Mouse (Mus musculus) MN1 (cell line): ENCODE measurements around the gene Pagr1b.

ENCODE experiments used
- DNase-seq: peaks from one replicate; pipeline ENCODE4 v3.0.0-alpha.2; 2016; ENCODE audit warnings: low spot score

Pagr1b gene

DNA sequence TGATC is at the start of gene Pagr1b:
Gene Pagr1b (minus strand): TSS at position 4 of the 5 bp plus-strand sequence.
- DNase-seq, result no peak

DNA sequence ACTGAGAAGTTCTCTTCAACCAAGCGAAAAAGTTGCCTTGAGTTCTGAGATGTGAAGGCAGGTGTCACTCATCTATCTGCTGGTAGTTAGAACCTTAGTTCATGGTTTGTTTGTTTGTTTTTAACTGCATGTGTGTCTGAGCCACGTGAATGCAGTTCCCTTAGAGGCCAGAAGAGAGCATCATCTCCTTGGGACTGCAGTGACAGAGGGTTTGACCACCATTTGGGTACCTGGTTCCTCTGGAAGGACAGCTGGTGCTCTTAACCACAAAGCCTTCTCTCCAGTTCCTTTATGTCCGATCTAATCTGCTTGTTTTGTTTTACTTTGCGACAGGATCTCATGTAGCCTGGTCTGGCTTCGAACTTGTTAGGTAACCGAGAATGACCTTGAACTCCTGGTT is 49.3 kb upstream of the Pagr1b start:
- DNase-seq, result no peak

DNA sequence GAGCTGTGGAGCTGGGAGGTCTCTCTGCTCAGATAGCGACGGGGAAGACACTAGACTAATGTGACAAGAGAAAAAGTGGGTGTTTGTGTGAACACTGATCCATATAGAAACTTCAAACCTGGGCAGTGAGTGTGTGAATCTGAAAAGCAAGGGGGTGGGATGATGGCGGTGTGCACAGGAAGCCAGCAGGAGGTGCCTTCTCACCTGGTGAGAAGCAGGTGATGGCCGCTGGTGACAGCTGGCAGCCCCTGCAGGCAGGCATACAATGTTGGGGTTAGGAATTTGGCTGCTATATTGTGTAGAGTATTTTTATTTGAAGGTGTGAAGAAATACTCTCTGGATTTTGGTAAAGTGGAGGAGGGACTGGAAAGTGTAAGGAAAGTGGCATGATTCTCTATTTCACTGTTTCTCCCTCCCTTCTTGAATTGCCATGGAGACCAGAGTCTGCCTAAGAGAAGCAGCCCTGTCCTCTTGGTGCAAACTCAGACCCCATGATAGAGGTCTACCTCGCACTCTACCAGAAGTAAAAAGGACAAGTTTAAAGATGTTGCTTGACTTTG is 38.8 kb upstream of the Pagr1b start:
- DNase-seq, result no peak

DNA sequence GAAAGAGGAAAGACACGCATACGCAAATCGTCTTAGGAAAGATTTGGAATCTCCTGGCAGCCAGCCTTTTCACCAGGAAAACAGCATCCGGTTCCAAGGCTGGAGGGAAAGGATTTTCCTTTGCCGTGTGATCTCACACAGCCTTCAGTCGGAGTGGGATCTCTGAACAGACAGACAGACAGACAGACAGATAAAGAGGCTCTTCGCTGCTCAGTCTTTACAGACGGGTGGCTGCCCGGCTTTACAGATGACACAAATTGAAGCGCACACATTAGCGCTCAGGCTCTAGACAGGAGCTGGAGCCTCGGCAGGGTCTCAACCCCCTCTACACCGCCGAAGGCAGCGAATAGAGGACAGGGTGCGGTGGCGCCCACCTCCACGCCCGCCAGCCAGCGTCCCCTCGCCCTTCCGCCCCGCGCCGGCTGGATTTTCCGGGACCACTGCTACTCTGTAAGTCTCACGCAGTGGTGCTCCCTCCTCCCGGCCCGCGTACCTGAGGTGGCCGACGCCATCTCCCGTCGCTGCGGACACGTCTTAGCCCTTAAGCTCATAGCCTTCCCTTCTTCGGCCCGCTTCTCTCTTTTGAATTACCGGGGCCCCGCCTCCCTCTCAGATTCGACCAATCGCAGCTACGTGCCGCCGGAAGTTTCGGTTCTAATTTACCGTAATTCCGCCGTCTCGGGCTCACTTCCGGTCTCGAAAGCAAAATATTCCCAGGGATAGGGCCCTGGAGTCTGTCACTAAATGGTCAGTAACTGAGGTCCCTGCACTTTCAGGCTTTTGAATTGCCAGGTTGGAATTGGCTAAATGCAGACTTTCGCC is 25.8 kb upstream of the Pagr1b start, which contains the start of gene Kif22:
Gene Kif22 (minus strand): TSS at position 621 of the 822 bp plus-strand sequence.
- peak; percentile 94 for DNase-seq

DNA sequence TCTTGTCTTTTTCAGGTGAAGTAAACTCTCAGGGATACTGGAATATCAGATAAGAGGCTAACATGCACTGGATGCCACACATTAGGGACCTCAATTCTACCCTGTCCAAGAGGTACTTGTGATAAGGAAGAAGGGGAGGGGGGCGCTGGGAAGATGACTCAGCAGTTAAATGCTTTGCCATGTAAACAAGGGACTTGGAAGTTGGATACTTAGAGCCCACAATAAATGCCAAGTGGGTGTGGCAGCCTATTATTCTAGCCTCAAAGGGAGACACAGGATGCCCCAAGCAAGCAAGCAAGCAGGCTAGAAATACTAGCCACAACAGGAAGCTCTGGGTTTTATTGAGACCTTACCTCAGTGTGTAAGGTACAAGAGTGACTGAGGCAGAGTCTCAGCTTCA is 15.0 kb upstream of the Pagr1b start:
- no peak for DNase-seq

DNA sequence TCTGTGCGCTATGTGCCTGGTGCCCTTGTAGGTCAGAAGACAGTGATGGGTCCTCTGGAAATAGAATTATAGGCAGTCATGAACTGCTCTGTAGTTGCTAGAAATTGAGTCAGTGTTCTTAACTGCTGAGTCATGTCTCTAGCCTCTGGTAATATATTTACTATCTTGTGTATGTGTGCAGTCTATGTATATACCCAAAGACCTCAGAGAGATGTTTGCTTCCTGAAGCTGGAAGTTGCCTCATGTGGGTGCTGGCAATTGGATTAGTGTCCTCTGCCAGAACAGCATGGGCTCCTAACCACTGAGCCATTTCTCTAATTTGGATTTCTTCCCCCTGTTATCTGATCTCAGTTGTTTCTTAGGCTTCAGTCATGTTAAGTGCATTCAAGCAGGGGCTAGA is 13.9 kb upstream of the Pagr1b start:
- peak; percentile 79 for DNase-seq

DNA sequence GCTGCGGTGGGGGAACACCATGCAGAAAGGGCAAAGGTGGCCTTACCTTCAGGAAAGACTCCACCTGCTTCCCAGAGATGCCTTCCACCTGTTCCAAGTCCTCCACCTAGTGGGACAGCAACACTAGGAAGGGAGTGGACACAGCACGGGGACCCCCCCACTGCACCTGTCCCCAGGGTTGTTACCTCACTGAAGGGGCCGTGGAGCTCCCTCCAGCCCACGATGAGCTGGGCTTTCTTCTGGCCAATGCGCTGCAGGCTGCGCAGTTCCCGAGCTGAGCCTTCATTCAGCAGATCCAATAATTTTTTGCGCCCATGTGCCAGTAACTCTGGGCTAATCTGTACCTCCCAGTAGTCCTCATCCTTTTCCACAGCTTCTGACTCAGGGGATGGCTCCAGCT is 11.6 kb upstream of the Pagr1b start:
- peak; percentile 57 for DNase-seq

DNA sequence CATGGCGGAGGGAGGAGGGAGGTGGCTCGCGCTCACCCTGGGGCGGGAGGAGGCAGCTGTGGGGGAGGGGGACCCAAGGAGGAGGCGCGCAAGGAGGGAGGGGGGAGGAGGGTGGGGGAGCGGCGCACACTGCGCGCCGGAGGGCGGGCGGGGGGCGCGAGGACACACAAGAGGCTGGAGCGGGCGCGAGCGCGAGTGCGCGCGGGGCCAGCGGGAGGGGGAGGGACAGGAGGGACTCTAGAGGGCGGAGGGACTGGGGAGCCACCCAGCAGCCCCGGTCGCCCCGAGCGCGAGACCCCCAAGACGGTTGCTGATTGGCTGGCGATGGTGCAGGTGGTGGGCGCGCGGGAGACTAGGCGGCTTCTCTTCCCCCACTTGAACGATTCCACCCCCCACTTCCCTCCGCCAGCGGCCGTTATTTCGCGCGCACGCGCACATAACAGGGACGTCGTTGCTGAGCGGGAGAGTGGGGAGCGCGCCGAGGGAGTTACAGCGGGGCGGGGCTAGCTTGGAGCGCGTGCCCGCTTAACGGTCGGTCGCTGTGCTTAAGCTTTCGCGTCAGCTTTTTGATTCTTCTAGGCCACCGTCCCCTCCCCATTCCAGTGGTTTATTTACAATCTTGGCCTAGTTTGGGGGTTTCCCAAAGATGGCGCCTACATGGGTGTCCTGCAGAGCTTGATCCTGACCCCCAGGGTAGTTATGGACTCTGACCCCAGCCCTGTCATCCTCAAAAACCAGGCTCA is 10.9 kb upstream of the Pagr1b start, which contains the start of gene Maz:
Gene Maz (minus strand): TSS at position 54 of the 743 bp plus-strand sequence.
- DNase-seq, result peak; percentile 99

DNA sequence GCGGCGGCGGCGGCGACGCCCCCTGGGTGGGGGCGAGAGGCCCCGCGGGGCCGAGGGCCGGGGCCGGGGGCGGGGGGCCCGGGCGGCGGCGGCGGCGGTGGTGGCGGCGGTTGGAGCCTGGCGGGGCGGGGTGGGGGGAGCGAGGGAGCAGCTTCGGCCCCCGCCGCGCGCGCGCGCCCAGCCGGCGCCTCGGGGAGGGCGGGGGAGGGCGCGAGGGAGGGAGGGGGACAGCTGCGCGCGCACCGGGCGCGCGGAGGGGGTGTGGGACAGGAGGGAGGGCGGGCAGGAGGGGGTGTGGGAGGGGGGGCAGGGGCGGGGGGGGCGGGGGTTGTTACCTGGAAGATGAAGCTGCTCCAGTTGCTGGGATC is 10.3 kb upstream of the Pagr1b start:
- DNase-seq, result no peak

DNA sequence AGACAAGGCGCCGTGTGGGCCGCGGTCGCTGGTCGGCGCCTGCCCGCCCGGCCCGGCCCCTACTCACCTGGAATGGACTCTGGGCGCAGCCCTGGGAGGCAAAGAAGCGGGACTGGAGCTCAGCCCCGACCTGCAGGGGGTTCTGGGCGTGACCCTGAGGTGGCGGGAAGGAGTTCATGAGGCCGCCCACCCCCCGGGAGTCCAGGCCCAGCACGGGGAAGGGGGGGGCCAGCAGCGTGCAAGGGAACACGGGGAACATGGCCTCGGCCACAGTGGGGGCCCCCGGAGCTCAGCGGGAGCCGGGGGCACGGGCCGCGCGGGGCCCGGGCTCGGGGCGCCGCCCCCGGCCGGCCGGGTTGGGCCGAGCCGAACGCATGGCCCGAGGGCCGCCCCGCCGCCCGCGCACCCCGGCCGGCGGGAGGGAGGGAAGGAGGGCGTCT is 9.9 kb upstream of the Pagr1b start:
- peak; percentile 71 for DNase-seq

DNA sequence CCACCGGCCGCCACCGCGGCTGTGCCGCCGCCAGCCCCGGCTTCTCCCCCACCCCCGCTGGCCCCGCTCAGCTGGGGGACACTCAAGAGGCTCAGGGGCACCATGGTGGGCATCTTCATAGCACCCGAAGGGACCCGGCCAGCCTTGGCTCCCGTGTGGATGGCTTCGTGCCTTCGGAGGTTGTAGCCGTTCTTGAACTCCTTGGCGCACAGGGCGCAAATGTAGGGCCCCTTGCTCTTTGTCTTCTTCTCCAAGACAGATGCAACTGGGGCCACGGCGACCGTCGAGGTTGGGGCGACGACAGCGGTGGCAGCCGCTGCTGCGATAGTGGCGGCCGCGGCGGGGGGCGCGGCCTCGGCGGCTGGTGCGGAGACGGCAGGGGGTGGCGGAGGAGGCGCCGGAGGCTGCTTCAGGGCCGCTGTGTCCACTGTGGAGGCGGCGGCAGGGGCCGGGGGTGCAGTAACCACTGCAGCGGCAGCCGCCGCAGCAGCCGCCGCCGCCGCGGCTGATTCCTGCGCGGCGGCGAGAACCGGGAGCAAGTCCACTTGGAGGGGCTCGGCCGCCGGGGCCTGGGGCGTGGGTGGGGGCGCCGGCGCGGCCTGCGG is 9.4 kb upstream of the Pagr1b start:
- DNase-seq, result peak; percentile 52

DNA sequence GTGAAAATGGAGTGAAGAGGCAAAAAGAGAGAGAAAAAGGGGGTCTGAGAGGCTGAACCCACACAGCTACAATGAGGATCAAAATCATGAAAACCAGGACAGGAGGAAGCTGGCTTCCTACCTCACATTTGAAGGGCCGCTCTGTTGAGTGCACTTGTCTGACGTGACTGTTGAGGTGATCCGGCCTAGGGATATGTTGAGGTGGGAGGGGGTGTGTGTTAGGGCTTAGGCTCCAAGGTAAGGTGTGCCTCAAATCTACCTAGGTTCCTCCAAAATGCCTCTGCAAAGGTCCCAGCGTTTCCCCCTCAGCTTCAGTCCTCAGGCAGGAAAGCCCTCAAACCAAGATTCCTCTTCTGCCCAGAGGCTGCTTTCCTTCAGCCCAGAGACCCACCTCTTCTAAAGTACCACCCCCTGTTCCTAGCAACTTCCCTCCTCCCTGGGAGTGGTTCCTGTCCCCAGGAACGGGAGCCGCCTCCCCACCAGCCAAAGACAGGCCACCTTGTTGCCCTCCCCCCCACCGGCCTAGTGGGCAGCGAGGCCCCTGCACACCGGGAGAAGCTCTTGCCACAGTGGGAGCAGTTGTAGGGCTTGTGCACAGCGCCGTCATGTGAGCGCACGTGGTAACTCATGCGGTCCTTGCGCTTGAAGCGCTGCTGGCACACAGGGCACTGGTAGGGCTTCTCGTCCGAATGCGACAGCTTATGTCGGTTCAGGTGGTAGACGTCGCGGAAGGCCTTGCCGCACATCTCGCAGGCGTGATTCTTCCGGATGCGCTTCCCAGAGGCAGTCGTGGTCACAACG is 8.7 kb upstream of the Pagr1b start:
- peak; percentile 90 for DNase-seq

DNA sequence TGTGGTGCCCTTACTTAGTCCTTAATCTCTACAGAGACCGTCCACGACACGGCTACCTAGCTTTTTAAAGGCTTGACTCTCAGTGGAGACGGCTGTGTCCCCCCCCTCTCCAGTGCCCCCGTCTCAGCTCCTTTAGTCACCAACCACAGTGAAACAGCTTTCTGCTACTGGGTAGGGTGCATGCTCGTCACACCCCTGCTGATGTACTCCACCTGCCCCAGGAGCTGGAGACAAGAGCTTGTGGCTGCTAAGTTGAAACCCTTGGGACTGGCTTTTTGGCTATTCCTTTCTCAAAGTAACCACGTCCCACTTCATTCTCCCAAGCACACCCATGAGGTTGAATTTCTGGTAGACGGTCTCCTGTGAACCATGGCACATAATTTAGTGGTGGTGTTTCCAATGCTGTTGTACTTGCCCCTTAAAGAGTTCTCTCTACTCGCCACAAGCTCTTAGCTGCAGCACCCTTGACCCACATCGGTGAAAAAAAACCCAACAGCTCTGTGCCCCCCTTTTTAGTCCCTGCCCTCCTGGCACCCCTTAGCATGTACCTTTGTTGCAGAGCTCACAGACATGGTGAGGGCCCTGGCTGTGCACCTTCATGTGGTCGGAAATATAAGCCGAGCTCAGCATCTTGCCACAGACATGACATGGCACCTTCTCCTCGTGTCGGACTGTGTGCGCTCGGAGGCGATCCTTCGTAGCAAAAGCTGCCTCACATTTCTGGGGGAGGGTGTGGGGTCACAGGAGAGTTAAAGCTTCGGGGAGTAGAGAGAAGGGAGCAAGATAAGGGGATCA is 7.8 kb upstream of the Pagr1b start:
- no peak for DNase-seq

DNA sequence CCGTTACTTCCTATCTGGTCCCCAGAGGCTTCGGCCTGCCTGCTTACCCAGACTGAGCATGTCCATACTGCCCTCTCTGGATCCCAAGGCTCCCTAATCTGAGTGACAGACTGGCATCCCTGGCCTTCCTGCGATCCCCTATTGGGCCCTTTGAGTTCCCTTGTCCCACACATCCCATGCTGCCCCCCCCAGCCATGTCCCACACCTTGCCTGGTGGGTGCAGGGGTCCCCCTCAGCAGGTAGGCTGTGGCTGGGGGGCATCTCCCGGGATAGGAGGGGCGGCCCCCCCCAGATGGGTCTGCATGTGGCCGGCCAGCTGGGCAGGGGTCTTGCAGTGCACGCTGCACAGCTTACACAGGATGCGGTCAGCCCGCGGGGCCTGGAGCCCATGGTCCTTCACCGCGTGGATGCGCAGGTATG is 7.0 kb upstream of the Pagr1b start:
- peak; percentile 61 for DNase-seq

DNA sequence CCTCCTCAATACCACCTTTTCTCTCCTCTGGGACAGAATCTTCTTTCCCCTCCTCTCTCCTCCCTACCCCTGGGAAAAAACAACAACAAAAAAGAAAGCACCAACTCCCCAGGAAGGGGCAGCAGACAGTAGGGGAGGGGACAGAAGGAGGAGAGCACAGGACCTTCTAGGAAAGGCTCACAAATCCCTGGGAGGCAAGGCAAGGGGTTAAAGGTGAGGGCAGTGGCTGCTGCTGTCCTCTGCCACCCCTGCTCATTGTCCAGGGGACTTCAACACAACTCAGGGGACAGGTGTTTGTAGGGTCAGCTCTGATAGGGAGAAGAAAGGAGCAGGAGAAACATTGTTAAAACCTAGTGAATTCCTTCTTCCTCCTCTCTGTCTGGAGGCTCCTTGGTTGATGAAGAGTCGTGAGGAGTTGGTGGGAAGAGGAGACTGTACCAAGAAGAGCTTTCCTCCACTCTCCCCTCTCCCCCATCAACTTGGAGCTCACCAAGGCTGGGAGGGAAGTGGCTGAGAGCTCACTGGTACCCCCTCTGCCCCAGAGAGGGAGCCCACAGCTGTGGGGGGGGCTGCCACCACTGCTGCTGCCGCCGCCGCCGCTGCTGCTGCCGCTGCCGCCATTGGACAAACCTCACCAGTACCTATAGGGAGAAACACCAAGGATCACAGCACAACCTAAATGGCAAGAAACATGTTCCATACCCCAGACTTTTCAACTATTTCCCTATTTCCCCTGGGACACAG is 6.4 kb upstream of the Pagr1b start:
- no peak for DNase-seq

DNA sequence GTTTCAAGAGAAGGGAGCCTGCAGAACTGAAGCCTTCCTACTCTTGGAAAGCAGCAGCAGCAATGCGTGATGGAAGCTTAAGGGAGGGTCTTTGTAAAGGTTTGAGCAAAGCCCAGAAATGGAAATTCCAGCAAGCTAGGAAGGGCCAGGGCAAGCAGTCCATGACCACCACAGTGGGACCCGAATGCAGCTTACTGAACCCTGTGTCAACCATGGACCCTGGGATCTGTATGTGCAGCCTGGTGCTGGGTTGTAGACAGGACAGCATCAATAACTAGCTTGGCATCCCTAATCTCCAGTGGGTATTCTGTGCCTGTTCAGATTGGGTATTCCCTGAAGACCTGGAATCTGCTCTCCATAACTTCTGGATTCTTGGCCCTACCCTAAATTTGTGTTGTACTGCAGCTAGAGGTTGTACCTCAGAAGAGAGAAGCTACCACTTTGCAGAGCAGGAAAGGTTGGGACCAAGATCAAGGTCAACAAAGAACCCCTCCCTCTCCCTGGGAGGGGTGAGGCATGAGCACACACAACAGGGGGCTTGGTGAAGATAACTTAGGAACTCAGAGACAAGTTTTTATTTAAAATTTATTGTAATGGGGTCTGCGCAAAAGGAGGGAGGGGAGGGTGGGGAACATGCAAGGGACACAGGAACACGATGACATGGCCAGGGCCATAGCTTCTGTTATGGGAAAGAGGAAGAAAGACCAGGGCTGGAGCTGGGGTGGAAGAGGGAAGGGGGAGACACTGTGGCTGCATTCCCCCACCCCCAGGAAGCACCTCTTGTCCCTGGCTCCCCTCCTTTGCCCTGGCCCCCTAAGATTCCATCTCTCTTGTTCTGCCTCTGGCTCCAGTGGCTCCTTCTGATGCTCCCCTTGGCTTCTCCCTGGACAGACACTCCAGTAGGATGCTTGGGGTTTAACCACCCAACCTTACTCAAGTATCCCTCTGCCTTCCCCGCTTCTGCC is 5.6 kb upstream of the Pagr1b start:
- DNase-seq, result peak; percentile 49

DNA sequence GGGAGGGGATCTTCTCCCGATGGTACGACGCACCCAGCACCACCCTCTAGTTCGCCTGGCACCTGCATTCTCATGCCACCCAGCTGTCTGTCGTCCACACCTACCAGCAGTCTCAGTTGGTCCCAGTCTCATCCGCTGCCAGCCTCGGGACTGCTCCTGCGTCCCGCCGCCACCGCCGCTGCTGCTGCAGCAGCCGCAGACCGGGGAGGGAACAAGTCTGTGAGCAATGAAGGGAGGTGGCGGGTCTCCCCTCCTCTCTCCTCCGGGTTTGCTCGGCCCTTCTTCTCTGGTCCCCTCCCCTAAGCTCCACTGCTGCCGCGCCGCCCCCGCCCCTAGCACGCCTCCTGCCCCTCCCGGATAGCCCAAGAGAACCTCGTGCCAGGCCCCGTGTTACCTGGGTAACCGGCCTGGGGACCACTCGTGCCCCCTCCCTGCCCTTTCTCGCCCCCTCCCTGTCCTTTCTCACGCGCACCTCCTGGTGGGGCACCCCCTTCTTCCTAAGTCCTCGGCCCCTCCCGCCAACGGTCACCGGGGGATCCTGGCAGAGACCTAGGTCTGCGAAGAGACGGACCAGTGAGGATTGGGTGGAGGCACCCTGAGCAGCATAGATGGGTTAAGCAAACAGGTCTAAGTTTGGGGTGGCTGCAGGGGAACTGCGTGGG is 4.7 kb upstream of the Pagr1b start, which contains the start of the genes Gm42742 and Prrt2:
Gene Gm42742 (minus strand): TSS at position 197 of the 662 bp plus-strand sequence.
Gene Prrt2 (minus strand): TSS at position 311 of the 662 bp plus-strand sequence.
- peak; percentile 46 for DNase-seq

DNA sequence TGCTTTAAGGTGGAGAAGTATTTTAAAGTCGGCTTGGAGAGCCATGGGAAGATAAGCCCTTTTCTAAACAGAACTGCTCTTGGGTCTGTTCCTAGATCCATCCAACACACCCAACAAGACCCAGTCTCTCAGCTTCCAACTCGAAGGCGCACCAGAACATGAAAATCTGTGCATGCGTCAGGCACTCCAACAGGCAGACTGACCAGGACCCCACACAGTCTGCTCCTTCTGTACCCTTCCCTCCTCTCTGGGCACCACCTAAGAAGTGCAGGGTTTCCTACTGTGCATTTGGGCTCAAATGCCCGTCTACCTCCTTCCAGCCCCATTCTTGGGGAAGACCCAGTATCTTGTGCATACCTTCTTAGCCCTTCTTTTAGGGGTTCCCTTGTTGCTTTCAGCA is 4.2 kb upstream of the Pagr1b start:
- DNase-seq, result no peak

DNA sequence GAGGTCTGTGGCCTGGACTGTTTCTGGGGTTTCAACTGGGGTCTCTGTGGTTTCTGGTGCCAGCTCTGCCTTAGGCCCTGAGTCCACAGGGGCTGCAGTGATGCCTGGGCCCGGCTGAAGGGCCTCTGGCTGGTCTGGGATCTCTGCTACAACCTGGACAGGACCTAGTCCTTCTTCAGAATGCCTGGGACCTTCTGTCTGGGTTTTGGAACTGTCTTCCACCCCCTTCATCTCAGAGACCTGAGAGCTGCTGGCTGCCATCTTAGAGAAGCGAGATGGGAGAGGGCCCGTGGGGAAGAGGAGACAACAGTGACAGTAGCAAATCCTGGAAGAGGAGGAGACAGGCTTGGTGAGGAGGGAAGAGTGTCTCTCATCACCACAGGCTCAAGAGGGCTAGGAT is 3.7 kb upstream of the Pagr1b start:
- DNase-seq, result no peak
